Mouse (Mus musculus) midbrain, embryonic 13.5 days (tissue): ENCODE results near the gene Dapk2. TPM values are rescaled to one million over a fixed set of nuclear protein-coding genes. Genes with fewer than 3 reads are reported as not detected.
A peak's percentile ranks its signal among the peaks of the same experiment; 100 is the strongest.

Experiments
- ATAC-seq: fragments of 200-750 bp; cut with Nextera tagmentation; 2 replicates; pipeline ENCODE4 v1.8.0; 2017; ENCODE audit warnings: mild to moderate bottlenecking, moderate TSS enrichment, moderate library complexity
- H3K27ac ChIP-seq: fragments of 300-500 bp; sonication (generic); 2 replicates; pipeline ENCODE4 v1.5.1; 2015; ENCODE audit warnings: inconsistent platforms, mild to moderate bottlenecking, moderate library complexity
- H3K27me3 ChIP-seq: fragments of 300-500 bp; sonication (generic); 2 replicates; pipeline ENCODE4 v1.6.1; 2015; ENCODE audit warnings: mild to moderate bottlenecking, inconsistent platforms
- H3K36me3 ChIP-seq: fragments of 300-500 bp; sonication (generic); 2 replicates; pipeline ENCODE4 v1.6.1; 2015; ENCODE audit warnings: mild to moderate bottlenecking, inconsistent platforms
- H3K4me1 ChIP-seq: fragments of 300-500 bp; sonication (generic); replicated peaks from 2 replicates; pipeline ENCODE4 v1.6.1; 2015; ENCODE audit warnings: inconsistent platforms
- H3K4me2 ChIP-seq: fragments of 300-500 bp; sonication (generic); replicated peaks from 2 replicates; pipeline ENCODE4 v1.6.1; 2015; ENCODE audit warnings: moderate library complexity, mild to moderate bottlenecking, inconsistent platforms
- H3K4me3 ChIP-seq: fragments of 300-500 bp; sonication (generic); replicated peaks from 2 replicates; pipeline ENCODE4 v1.5.1; 2015; ENCODE audit warnings: mild to moderate bottlenecking, inconsistent platforms
- H3K9ac ChIP-seq: fragments of 300-500 bp; sonication (generic); replicated peaks from 2 replicates; pipeline ENCODE4 v1.6.1; 2015; ENCODE audit warnings: mild to moderate bottlenecking, inconsistent platforms
- H3K9me3 ChIP-seq: fragments of 300-500 bp; sonication (generic); 2 replicates; pipeline ENCODE4 v1.6.1; 2016; ENCODE audit warnings: mild to moderate bottlenecking, inconsistent platforms
- WGBS: fragments of 180-500 bp; shearing (Covaris S2); methylation state at CpG from one replicate; pipeline ENCODE4 v1.1.7; 2015; 5-methylcytosine and 5-hydroxymethylcytosine counted together
- polyA plus RNA-seq: library from polyadenylated mRNA; unstranded; fragments of >200 nt; fragmentation: Nextera tagmentation; extraction: Ambion mirVana; gene quantifications from 2 replicates; pipeline ENCODE4 v1.2.1, GENCODE M21; 2015

The Dapk2 gene
- polyA plus RNA-seq, 1 experiment from 2014 or later, result 1.4 TPM

DNA sequence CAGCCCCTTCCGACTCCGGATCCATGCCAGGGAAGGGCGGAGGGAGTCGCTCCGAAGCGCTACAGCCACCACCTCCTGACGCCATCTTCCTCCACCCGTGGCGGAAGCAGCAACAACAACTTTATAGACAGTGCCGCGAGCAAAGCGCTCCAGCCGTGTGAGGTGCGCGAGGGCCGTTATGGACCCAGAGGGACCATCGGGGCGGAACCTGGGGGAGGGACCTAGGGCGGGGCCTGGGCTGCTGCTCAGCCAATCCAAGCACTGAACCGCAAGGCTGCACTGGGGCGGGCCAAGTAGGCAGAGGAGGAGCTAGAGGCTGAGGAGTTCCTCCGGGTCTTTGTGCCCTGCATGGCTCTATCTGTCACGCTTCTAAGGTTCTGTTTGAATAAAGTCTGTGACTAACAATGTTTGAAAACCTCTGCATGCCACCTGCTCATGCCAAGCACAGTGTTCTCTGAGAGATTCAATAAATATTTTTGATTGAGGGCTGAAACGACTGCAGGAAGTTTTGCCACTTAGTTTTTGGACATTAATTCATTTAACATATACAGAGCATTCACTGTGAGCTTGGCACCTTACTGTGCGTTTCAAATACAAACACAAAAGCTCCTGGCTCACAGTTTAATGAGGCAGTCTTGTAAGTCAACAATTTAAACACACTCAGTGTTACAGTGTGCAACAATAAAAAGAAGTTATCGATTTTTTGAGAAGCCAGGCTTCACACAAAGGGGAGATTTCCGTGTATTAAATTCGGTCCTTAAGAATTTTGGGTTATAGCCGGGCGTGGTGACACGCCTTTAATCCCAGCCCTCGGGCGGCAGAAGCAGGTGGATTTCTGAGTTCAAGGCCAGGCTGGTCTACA is 33.1 kb upstream of the Dapk2 start:
- Histone ChIP-seq H3K9ac (peak overlapping the region; percentile 83), H3K4me2 (peak overlapping the region; percentile 73), H3K36me3 (no peaks in the 10 kb centered on the region), H3K9me3 (no peaks in the 10 kb centered on the region), H3K4me1 (peaks cover 53% of the 10 kb centered on the region), H3K27me3 (no peaks in the 10 kb centered on the region), H3K4me3 (peak overlapping the region; percentile 77), H3K27ac (peak overlapping the region; percentile 89)
- 10% methylated on average over 33 of the region's 33 CpGs for WGBS
- peak; percentile 99 for ATAC-seq

GRCm38 (mm10) chr9:66125543-66126455 is 32.2 kb upstream of the Dapk2 start:
- ATAC-seq, result no peak
- H3K4me2 ChIP-seq, result peak overlapping the region; percentile 73
- H3K9ac ChIP-seq, result no peak overlapping the region
- WGBS, result 57% methylated on average over 12 of the region's 12 CpGs
- no peaks in the 10 kb centered on the region for H3K27me3 ChIP-seq
- H3K4me3 ChIP-seq, result peak overlapping the region; percentile 55
- H3K9me3 ChIP-seq, result no peaks in the 10 kb centered on the region
- 0 out of 2 replicates have a peak, but pooled peaks cover 2% of the 10 kb centered on the region for H3K36me3 ChIP-seq
- H3K4me1 ChIP-seq, result peaks cover 50% of the 10 kb centered on the region
- H3K27ac ChIP-seq, result peak overlapping the region; percentile 89

DNA sequence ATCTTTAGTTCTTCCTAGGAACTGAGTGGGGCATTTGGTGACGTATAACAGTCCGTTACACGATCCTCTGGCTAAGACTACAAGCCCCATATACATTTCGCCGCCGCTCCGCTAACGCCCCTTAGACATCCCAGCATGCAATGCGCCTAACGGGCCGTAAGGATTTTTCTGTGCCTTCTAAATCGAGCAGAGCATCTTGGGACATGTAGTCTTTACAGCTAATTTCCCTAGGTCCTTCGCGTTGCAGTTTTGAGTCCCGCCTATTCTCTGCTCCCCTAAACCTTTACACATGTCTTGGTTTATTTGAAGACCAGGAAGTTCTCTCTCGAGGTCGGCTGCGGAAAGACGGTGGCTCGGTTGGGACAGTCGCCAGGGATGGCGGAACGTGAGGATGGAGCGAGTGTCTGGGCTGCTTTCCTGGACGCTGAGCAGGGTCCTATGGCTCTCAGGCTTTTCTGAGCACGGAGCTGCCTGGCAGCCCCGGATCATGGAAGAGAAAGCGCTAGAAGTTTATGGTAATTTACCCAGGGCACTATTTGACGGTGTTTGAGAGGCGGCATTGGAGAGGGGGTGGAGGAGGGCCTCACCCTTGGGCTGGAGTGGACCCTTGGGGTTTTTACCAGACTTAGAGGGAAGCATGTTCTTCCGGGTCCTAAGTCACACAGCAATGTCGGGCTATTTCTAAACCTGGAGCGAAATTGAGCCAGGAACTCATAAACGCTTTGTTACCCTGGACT is 31.4 kb upstream of the Dapk2 start, which contains the start of the genes Snx1 and Ciao2a:
Snx1 (minus strand) TSS at position 132 of the 737 bp plus-strand sequence.
Ciao2a (plus strand) TSS at position 156 of the 737 bp plus-strand sequence.
- Histone ChIP-seq H3K36me3 (0 out of 2 replicates have a peak, but pooled peaks cover 3% of the 10 kb centered on the region), H3K27ac (peak within 1 kb of the TSS; percentile 89), H3K27me3 (no peaks in the 10 kb centered on the region), H3K4me1 (peaks cover 43% of the 10 kb centered on the region), H3K4me2 (peak within 1 kb of the TSS; percentile 73), H3K4me3 (peak within 1 kb of the TSS; percentile 55), H3K9ac (peak within 1 kb of the TSS; percentile 71), H3K9me3 (no peaks in the 10 kb centered on the region)
- ATAC-seq, result peak; percentile 69
- 1% methylated on average over 34 of the region's 34 CpGs for WGBS

- Histone ChIP-seq H3K4me1 (peaks cover 38% of the 10 kb centered on the region), H3K4me3 (peak overlapping the region; percentile 55), H3K9ac (peak overlapping the region; percentile 71), H3K36me3 (peaks cover 3% of the 10 kb centered on the region; the same call in 1 of the 2 replicates), H3K27me3 (no peaks in the 10 kb centered on the region), H3K27ac (peak overlapping the region; percentile 60; the same call in 1 of the 2 replicates), H3K9me3 (no peaks in the 10 kb centered on the region), H3K4me2 (peak overlapping the region; percentile 73)
- ATAC-seq, result no peak
- 51% methylated on average over 6 of the region's 6 CpGs for WGBS
Observed at GRCm38 (mm10) chr9:66127193-66127546, 30.9 kb upstream of the Dapk2 start.

- H3K9ac ChIP-seq, result no peak overlapping the region; the same call in 1 of the 2 replicates
- peaks cover 31% of the 10 kb centered on the region for H3K4me1 ChIP-seq
- peak overlapping the region; percentile 73 for H3K4me2 ChIP-seq
- no peaks in the 10 kb centered on the region for H3K27me3 ChIP-seq
- H3K4me3 ChIP-seq, result peak overlapping the region; percentile 55; the same call in 1 of the 2 replicates
- H3K36me3 ChIP-seq, result peaks cover 5% of the 10 kb centered on the region
- H3K9me3 ChIP-seq, result no peaks in the 10 kb centered on the region
- ATAC-seq, result no peak
- WGBS, result 95% methylated on average over 4 of the region's 4 CpGs
- no peak overlapping the region for H3K27ac ChIP-seq
Observed at GRCm38 (mm10) chr9:66127884-66128283, 30.1 kb upstream of the Dapk2 start.

- Histone ChIP-seq H3K27me3 (no peaks in the 10 kb centered on the region), H3K4me2 (no peak overlapping the region), H3K4me1 (peaks cover 13% of the 10 kb centered on the region), H3K9me3 (no peaks in the 10 kb centered on the region), H3K9ac (no peak overlapping the region), H3K27ac (no peak overlapping the region), H3K36me3 (peaks cover 34% of the 10 kb centered on the region), H3K4me3 (no peak overlapping the region)
- no peak for ATAC-seq
- WGBS, result 98% methylated on average over 2 of the region's 2 CpGs
Observed at GRCm38 (mm10) chr9:66131466-66131865, 26.6 kb upstream of the Dapk2 start.

DNA sequence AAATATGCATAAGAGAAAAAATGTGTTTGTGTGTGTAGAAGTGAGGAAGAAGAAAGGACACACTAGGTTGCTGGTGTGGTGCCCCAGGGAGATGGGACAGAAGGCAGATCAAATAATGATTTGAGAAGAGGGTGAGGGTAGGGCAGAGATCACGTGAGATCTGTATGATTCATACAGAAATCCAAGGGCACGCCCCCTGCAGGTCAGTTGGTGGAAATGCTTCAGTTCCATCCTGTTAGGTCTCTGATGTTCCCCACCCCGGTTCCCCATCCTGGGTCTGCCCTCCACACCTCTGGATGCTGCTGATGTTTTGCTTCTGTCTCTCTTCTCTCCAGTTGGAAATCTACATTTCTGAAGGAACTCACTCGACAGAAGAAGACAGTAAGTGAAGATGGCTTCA is 22.1 kb upstream of the Dapk2 start:
- WGBS, result 50% methylated on average over 4 of the region's 4 CpGs
- Histone ChIP-seq H3K9ac (no peak overlapping the region), H3K27me3 (no peaks in the 10 kb centered on the region), H3K27ac (no peak overlapping the region), H3K4me1 (no peaks in the 10 kb centered on the region), H3K36me3 (peaks cover 70% of the 10 kb centered on the region), H3K9me3 (no peaks in the 10 kb centered on the region), H3K4me2 (no peak overlapping the region), H3K4me3 (no peak overlapping the region)
- no peak for ATAC-seq

DNA sequence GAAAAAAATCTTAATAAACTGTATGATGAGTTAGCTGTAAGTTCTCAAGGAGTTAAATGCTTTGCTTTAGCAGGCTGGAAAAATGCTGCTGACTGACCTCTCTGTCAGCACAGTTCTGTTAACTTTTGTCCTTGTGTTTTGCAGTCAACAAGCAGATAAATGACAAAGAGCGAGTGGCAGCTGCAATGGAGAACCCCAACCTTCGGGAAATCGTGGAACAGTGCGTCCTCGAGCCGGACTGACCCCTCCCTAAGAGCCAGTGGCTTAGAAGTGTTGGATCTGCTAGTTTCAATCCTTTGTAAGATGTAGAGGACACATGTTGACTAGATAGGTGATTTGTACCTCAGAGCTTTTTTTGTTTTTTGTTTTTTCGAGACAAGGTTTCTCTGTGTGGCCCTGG is 19.8 kb upstream of the Dapk2 start:
- no peak for ATAC-seq
- Histone ChIP-seq H3K36me3 (peaks cover 68% of the 10 kb centered on the region), H3K9me3 (no peaks in the 10 kb centered on the region), H3K9ac (no peak overlapping the region), H3K27ac (no peak overlapping the region), H3K27me3 (no peaks in the 10 kb centered on the region), H3K4me1 (no peaks in the 10 kb centered on the region), H3K4me3 (no peak overlapping the region), H3K4me2 (no peak overlapping the region)
- 89% methylated on average over 7 of the region's 7 CpGs for WGBS

DNA sequence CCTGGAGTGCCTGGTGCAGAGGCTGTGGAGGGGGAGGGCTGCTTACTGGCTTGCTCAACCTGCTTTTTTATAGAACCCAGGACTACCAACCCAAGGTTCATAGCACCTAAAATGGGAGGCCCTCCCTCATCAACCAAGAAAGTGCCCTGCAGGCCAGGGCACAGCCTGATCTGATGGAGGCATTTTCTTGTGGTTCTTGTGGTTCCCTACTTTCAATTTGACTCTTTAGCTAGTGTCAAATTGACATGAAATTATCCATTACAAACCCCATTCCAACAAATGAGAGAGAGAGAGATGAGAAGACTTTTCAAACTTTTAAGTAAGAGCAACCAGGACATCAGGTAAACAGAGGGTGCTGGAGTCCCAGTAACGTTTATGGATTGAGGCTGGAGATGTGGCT is 15.8 kb upstream of the Dapk2 start:
- no peak overlapping the region for H3K27ac ChIP-seq
- no peaks in the 10 kb centered on the region for H3K27me3 ChIP-seq
- no peaks in the 10 kb centered on the region for H3K9me3 ChIP-seq
- H3K36me3 ChIP-seq, result peaks cover 35% of the 10 kb centered on the region
- H3K9ac ChIP-seq, result no peak overlapping the region
- ATAC-seq, result no peak
- no peak overlapping the region for H3K4me2 ChIP-seq
- no peaks in the 10 kb centered on the region for H3K4me1 ChIP-seq
- H3K4me3 ChIP-seq, result no peak overlapping the region
- WGBS, result 70% methylated on average over 1 of the region's 1 CpGs

GRCm38 (mm10) chr9:66144248-66144647 is 13.8 kb upstream of the Dapk2 start:
- Histone ChIP-seq H3K9me3 (no peaks in the 10 kb centered on the region), H3K36me3 (peaks cover 17% of the 10 kb centered on the region), H3K4me3 (no peak overlapping the region), H3K9ac (no peak overlapping the region), H3K4me1 (no peaks in the 10 kb centered on the region), H3K27ac (no peak overlapping the region), H3K4me2 (no peak overlapping the region), H3K27me3 (no peaks in the 10 kb centered on the region)
- 0 out of 2 replicates have a peak, but pooled peaks have one; percentile 55 for ATAC-seq
- 5% methylated on average over 6 of the region's 6 CpGs for WGBS

DNA sequence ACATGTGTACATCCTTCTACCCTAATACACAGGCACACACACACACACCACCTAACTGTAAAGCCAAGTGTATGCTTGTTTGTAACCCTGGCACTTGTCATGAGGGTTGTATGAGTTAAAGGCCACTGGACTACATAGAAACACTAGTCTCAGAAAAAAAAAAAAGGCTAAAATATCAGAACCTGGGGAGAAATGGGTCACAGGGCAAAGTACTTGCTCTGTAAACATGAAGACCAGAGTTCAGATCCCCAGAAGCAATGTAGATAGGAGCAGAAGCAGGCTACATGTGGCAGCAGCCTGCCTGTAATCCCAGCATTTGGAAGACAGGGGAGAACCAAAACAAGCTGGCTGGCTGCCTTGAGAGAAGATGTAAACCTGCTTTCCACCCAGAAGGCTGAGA is 11.9 kb upstream of the Dapk2 start:
- H3K27ac ChIP-seq, result no peak overlapping the region
- H3K9ac ChIP-seq, result no peak overlapping the region
- H3K27me3 ChIP-seq, result no peaks in the 10 kb centered on the region
- no peak overlapping the region for H3K4me3 ChIP-seq
- no peaks in the 10 kb centered on the region for H3K9me3 ChIP-seq
- H3K36me3 ChIP-seq, result 0 out of 2 replicates have a peak, but pooled peaks cover 3% of the 10 kb centered on the region
- no peak overlapping the region for H3K4me2 ChIP-seq
- no peak for ATAC-seq
- no peaks in the 10 kb centered on the region for H3K4me1 ChIP-seq
